25 mouse cellular contexts compared by ENCODE assay signal in genomic region chr8:64655087-64655486, GRCm38 (mm10). TPM values are rescaled to one million over a fixed set of nuclear protein-coding genes. Genes with fewer than 3 reads are reported as not detected.
"Had no signal": no experiment of that assay in that cellular context is flagged by ENCODE, and none has a peak within 500 bp of the region (broad histone marks: within the 10 kb centered on the region; RNA-seq: fewer than 3 reads in every experiment).

No protein-coding gene starts in this region.

- H3K27me3 ChIP-seq: heart, embryonic 12.5 days; hindbrain, embryonic 12.5 days; intestine, embryonic 15.5 days; limb, embryonic 12.5 days; liver, embryonic 13.5 days had no signal

- H3K27ac ChIP-seq: gastrocnemius, adult 2 months; heart, embryonic 10.5 days; hindbrain, embryonic 10.5 days; hindbrain, embryonic 12.5 days; hindbrain, embryonic 14.5 days; intestine, embryonic 15.5 days; limb, embryonic 10.5 days; limb, embryonic 12.5 days; liver, embryonic 13.5 days had no signal

- DNase-seq: gastrocnemius, adult 2 months; gastrocnemius, postnatal 10 days; gastrocnemius, postnatal 25 days; heart, adult 18-20 months; heart, postnatal 10 days; heart, postnatal 4 days; kidney, adult 18-20 months; kidney, adult 8-10 months; kidney, postnatal 10 days; kidney, postnatal 25 days; kidney, postnatal 4 days; liver; liver, embryonic 13.5 days had no signal

- ATAC-seq: hindbrain, embryonic 16.5 days; inflammation-experienced regulatory T-cells, adult 6 months; intestine, embryonic 15.5 days; intestine, postnatal 0 days had no signal

- H3K4me3 ChIP-seq: gastrocnemius, adult 2 months; heart, embryonic 10.5 days; heart, embryonic 12.5 days; hindbrain, embryonic 10.5 days; hindbrain, embryonic 12.5 days; intestine, embryonic 15.5 days; limb, embryonic 10.5 days; limb, embryonic 12.5 days; liver, embryonic 13.5 days had no signal

- H3K4me1 ChIP-seq: heart, embryonic 10.5 days; intestine, embryonic 15.5 days; liver, embryonic 13.5 days had no signal

- H3K36me3 ChIP-seq: heart, embryonic 10.5 days; hindbrain, embryonic 12.5 days; intestine, embryonic 15.5 days; limb, embryonic 10.5 days; liver, embryonic 13.5 days had no signal

RNA-seq across cellular contexts. Expression of gene Cpe, which starts 37.8 kb away (rescaled TPM):
- total RNA-seq: granulocyte monocyte progenitor cell, adult 5-6 weeks had no signal
